Mouse (Mus musculus): ENCODE results near the gene Scrt2.

The Scrt2 gene

DNA sequence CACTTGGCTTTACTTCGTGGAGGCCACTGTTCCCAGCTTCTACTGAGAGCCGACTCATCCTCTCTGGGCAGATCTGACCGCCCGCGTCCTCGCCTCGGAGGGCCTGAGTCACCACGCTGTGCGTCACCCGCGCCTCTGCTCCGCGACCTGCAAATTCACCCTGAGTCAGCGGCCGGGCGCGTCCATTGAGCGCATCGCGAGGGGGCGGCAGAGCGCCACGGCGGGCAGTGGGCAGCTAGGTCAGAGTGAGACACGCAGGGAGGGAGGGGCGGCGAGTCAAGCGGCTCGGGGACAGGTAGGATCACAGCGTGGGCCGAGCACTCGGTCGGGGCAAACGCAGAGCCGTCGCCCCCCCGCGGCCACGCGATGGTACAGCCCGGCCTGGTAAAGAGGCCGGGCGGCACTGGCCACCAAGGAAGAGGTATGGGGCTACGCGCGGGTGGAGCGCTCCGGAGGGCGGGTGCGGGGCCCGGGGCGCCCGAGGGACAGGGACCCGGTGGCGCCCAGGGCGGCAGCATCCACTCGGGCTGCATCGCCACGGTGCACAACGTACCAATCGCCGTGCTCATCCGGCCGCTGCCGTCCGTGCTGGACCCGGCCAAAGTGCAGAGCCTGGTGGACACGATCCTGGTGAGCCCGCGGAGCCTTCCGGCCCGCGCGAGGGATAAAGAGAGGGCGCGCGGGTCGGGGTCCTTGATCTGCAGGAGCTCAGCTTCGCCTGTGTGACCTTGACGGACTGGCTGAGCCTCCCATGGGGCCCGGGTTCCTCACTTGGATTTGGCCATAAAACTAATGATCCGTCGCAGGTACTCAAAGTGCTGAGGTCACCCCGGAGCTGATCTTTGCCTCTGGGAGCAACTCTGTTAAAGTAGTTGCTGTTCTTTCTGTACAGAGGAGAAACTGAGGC is 24.2 kb downstream of the Scrt2 start, which contains the start of gene Srxn1:
Gene Srxn1 (plus strand): TSS at position 199 of the 907 bp plus-strand sequence.
- DNase-seq (ENCODE audit: extremely low read depth, insufficient read length, low spot score): peak; percentile 99

DNA sequence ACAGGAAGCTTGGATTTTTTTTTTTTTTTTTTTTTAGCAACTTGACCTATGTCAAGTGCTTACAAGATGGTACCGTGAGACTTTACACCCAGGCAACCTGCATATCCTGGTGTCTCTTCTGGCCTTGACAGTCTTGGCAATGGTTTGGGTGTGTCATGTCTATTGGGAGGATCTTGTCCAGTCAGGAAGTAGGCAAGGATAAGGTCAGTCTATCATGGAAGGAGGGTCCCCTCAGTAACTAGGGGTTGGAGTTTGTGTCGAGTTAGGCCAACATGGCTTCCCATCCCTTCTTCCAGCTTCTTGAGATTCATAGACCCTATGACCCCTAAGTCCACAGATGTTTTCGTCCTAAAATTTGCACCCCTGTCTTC is 24.9 kb downstream of the Scrt2 start:
- no peak for DNase-seq (ENCODE audit: extremely low read depth, insufficient read length, low spot score)

GRCm38 (mm10) chr2:152106597-152106996 is 25.3 kb downstream of the Scrt2 start:
- DNase-seq (ENCODE audit: extremely low read depth, insufficient read length, low spot score): no peak

DNA sequence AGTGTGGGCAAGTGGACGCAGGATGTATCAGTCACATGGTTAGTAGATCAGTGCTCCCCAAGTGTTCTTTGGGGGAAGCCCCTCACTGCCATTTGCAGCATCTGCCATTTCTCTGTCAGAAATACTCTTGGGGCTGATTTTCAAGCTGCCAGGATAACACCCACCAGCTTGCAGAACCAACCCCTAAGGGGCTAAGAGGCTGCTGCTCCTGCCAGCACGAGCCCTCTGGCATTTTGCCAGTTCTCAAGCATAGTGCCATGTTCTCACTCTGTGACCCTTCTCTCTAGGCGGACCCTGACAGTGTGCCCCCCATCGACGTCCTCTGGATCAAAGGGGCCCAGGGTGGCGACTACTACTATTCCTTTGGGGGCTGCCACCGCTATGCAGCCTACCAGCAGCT is 27.4 kb downstream of the Scrt2 start:
- no peak for DNase-seq (ENCODE audit: extremely low read depth, insufficient read length, low spot score)

DNA sequence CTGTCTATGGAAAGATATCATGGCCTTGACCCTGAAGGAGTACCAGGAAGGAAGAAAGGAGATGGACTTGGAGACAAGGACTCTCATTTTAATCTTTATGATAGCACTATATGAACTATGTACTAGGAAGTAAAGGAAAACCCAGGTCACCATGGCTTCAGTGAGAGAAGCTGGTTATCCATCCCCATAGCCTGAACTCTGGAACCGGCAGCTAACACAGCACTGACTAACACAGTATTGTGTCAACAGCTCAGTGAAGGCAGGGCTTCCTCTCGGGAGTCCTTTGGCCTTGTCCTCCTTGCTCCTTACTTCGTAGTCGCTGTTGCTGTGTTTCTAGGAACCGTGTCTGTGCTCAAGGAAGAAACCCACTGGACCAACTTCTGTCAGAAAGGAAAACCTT is 28.1 kb downstream of the Scrt2 start:
- no peak for DNase-seq (ENCODE audit: extremely low read depth, insufficient read length, low spot score)

DNA sequence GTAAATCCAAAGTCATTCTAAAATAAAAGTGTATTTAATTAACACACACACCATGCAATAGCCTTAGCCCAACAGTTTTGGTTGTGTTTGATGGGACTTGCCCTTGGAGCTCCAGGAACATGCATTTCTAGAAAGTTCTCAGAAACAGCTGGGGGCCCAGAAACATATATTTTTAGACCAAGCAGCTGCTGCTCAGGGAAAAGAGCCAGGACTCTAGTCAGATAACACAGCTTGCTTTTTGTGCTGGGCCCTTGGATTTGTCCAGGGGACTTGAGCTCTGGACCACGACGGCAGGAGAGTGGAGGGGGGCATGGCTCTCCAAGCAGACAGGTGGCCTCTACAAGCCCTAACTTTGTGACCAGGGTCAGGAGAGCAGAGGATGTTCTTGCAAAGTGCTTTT is 30.0 kb downstream of the Scrt2 start:
- DNase-seq (ENCODE audit: extremely low read depth, insufficient read length, low spot score): no peak

DNA sequence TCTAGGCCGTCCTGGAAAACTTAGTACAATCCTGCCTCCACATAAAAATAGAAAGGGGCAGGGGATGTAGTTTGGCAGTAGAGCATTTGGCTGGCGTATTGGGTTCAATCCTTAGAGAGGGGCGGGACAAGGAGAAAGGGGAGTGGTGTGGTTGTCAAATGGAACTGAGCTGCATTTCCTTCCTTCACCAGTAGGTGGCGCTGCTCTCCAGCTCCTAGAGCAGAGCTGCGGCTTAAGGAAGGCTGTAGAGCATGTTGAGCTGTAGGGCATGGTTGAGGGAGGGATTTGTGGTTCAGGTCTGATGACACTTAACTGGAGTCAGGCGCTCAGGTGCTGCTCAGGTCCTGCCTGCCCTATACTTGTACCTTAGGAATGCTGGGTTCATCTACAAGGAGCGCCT is 30.6 kb downstream of the Scrt2 start:
- DNase-seq (ENCODE audit: extremely low read depth, insufficient read length, low spot score): peak; percentile 68

- no peak for DNase-seq (ENCODE audit: extremely low read depth, insufficient read length, low spot score)
Observed at GRCm38 (mm10) chr2:152112490-152112889, 31.2 kb downstream of the Scrt2 start.

DNA sequence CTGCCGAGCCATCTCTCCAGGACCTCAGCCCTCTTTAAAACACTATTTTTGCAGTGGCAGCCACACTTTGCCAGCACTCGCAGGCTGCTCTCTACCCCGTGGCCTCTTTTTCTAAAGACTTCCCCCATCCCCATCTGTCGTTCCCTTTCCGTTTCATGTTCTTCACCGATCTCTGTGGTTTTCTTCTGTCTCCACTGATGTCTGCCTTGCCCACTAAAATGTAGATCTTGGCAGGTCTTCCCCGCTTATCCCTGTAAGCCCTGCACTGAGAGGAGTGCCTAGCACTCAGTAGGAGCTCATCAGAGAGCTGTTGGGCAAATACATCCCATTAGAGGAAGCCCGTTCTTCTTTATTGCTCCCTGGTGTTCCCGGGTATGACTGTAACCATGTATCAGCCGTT is 31.6 kb downstream of the Scrt2 start:
- DNase-seq (ENCODE audit: extremely low read depth, insufficient read length, low spot score): no peak

DNA sequence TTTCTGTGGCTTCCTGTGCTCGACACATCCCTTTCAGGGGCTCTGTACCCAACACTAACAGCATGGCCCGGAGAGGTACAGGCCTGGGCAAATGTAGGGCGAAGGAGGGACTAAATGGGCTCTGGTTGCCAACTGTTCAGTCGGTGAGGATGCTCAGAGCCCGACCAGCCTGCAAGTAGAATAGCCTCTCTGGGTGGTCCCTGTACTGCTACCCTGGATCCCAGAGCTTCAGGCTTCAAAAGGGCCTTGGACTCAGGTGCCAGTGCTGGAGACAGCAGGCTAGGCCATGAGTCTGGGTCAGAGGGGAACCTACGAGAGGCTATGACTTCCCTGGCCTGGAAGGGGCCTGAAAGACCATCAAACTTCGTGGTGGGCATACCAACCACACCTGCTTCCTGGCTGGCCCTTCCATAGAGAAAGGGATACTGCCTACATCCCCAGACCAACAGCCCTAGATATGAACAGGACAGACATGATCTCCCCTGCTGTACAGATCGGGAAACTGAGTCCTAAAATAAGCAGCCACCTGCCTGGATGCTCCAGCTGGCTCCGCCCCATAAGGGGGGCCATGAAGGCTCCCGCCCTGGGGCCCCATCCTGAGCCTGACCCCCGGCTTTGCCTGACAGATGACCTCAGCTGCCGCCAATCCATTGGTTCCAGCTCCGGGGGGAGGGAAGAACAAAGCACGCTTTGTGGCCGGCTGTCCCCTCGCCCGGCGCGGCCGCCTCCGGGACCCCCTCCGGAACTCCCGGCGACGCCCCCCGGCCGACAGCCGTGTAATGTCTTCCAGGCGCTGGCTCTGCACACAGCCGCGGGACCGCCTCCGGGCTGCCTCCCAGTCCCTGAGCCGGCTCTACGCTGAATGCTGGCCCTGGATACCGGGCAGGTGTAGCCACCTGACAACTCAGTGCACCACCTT is 33.0 kb downstream of the Scrt2 start:
- no peak for DNase-seq (ENCODE audit: extremely low read depth, insufficient read length, low spot score)

GRCm38 (mm10) chr2:152117694-152118093 is 36.4 kb downstream of the Scrt2 start:
- DNase-seq (ENCODE audit: extremely low read depth, insufficient read length, low spot score): no peak

- no peak for DNase-seq (ENCODE audit: extremely low read depth, insufficient read length, low spot score)
Observed at GRCm38 (mm10) chr2:152119228-152119865, 38.0 kb downstream of the Scrt2 start.

DNA sequence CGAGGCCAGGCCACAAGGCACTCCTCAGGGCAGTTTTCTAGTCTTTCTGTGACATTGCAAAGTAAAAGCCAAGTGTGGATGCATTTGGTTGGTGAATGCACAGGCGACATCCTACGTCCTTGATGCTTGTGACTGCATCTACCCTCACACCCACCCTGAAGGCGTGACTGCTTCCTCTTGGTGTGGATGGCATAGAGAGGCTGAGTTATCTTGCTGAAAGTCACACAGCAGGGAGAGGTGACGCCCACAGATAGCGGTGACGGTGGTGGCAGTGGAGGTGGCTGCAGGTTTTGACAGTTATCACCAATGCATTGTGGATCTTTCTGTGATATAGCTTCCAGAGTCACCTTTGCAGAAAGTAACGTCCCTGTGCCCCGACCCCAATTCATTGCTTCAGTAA is 41.6 kb downstream of the Scrt2 start:
- DNase-seq (ENCODE audit: extremely low read depth, insufficient read length, low spot score): no peak

DNA sequence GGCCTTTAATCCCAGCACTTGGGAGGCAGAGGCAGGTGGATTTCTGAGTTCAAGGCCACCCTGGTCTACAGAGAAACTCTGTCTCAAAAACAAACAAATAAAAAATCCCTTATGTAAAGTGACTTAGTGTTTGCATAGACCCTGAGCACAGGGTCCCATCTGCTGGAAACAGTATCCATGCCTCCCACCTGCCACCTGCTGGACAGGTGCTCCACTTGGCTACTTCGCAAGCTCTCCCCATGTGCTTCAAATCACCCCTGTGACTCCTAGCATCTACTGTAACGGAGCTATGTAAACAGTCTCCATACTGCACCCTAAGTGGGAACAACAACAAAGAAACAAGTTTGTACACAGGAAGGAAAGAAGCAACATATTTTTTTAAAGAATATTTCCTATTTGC is 47.3 kb downstream of the Scrt2 start:
- no peak for DNase-seq (ENCODE audit: extremely low read depth, insufficient read length, low spot score)

DNA sequence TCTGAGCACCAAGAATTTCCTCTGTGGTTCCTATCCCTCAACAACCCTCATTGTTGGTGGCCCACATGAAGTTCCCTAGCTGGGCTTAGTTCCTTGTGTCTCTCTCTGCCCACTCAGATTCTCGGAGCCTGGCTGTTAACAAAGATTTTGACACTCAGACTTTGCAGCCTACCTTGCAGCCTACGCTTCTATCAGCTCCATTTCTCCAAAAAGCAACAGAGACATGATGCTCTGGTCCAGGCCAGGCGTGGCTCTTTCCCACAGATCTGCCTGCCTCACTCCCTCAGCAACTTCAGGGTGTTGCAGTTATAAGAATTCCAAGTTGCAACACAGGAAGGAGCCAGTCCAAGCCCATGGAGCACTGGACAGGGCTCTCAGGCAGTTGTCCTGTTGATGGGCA is 48.4 kb downstream of the Scrt2 start:
- DNase-seq (ENCODE audit: extremely low read depth, insufficient read length, low spot score): no peak

- no peak for DNase-seq (ENCODE audit: extremely low read depth, insufficient read length, low spot score)
Observed at GRCm38 (mm10) chr2:152132016-152132415, 50.7 kb downstream of the Scrt2 start.

- no peak for DNase-seq (ENCODE audit: extremely low read depth, insufficient read length, low spot score)
Observed at GRCm38 (mm10) chr2:152132691-152133090, 51.4 kb downstream of the Scrt2 start.

DNA sequence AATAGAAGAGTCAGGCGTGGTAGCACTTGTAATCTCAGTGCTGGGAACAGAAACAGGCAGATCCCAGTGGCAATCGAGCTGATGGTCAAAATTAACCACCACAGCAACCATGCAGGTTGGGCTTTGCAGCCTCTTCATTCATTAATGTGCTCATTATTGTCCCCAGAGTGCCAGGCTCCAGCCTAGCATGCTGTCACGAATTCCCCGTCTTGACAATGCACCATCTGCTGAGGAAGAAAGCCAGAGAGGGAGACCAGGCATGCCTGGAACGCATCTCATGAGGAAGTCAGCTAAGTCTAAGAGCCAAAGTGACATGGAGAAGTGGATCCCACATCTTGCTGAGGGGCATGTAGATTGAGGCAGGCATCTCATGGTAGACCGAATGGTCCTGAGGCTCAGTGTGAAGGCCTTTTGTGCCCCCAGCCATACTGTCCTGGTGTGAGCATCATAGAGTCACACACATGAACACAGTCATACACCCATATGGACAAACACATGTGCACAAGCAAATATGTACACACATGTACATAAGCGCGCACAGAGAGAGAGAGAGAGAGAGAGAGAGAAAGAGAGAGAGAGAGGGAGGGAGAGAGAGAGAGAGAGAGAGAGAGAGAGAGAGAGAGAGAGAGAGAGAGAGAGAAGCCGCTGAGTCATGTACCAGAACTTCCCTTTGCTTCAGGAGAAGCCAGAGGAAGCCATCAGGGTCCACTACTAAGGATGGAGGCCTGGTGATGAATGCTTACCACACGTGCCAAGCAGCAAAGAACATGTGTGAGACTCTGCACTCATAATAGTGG is 58.1 kb downstream of the Scrt2 start:
- DNase-seq (ENCODE audit: extremely low read depth, insufficient read length, low spot score): no peak

DNA sequence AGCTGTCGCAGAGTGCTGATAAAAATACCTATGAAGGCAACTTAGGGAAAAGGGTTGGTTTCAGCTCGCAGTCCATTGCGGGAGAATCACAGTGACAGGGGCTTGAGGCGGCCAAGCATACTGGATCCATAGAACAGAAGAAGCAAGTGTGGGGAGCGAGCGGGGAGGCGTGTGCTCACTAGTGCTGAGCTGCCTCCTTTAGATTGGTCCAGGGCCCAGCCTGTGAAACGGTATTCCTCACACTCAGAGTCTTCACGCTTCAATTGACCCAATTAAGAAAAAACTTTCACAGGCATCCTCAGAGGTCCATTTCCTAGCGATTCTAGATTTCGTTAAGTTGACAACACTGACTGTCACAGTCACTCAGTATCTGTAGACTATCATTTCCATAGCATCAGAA is 59.6 kb downstream of the Scrt2 start:
- DNase-seq (ENCODE audit: extremely low read depth, insufficient read length, low spot score): no peak

DNA sequence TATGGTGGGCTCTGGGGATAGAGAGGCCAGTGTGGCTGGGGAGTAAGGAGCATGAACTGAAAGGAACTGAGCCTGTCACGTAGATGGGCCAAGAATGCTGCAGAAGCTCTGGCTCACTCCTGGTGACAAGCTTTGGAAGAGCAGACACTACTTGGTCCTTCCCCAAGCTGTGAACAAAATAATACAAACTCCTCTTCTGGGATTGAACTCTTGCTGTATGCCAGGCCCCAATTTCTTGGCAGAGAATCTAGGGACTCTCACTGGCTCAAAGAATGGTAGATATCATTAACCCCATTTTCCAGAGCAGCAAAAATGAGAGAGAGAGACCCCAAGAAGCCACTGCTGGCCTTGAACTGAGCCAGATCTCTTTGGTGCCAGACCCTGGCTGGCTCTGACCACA is 60.2 kb downstream of the Scrt2 start:
- DNase-seq (ENCODE audit: extremely low read depth, insufficient read length, low spot score): no peak

Measured in 3134 (cell line).